ENCODE assay signal across 7 mouse cellular contexts in the genomic region with DNA sequence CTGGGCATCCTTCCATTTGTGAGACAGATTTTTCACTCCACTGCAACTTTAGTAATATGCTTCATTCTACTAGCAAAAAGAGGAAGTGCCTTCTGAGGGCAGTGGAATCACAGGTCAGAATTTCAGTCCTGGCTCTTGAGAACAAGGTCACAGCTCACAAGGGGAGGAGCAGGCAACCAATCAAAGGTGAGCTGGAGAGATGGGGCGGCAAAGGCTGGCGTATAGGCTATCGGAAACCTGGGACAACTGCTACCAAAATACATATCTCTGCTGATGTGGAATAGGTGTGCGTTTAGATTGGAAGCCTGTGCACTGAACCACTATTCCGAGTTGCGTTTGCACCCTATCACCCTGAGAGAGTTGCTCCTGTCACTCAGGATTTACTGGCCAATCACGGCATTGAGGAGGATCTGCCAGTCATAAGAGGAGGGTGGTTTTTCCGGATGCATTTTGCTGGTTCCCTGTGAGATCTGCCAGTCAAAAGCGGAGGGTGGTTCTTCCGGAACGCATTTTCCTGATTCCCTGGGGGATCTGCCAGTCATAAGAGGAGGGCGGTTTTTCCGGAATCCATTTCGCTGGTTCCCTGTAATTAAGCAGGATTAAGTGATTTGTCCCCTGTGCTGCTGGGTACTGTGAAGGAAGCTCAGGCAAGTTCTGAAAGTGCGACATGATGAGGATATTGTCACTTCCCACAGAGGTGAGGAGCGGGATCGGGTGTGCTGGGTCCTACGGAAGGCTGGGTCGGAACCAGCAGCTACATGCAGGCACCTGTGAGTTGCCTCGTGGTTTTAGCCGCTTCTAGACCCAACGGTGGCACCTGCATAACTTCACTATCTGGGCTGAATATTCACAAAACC.
DNase-seq lines count a peak whose midpoint lies in the region; ATAC-seq lines count a peak whose summit lies in the region.
"Not testable (repeated sequence)": the region's sequence is repeated elsewhere in the genome, so short reads cannot be mapped to it uniquely, and the experiment has no call there.

No protein-coding gene starts in this region.

- H3K4me1 ChIP-seq in intestine, embryonic 16.5 days (ENCODE audit: control insufficient read depth, insufficient read depth, low read length); midbrain, embryonic 11.5 days (ENCODE audit: control insufficient read depth, insufficient read depth, low read length): not testable (repeated sequence)

- H3K27ac ChIP-seq in intestine, embryonic 16.5 days (ENCODE audit: low read length), result peak overlapping the region; percentile 81
- H3K27ac ChIP-seq in midbrain, embryonic 11.5 days (ENCODE audit: low read depth, low read length), result not testable (repeated sequence)

- ATAC-seq in intestine, embryonic 16.5 days, result peak; percentile 100
- peak; percentile 100 for ATAC-seq in midbrain, embryonic 11.5 days (ENCODE audit: low FRiP score)

- WGBS in intestine, embryonic 16.5 days, result under 1% methylated on average over 18 of the region's 22 CpGs
- WGBS in midbrain, embryonic 11.5 days, result 0% methylated on average over 19 of the region's 22 CpGs

- peak overlapping the region; percentile 65 for H3K9ac ChIP-seq in intestine, embryonic 16.5 days (ENCODE audit: low read depth, low read length)
- peak overlapping the region; percentile 69 for H3K9ac ChIP-seq in midbrain, embryonic 11.5 days (ENCODE audit: low read length)

- H3K4me3 ChIP-seq in intestine, embryonic 16.5 days (ENCODE audit: low read length), result peak overlapping the region; percentile 62
- peak overlapping the region; percentile 50 for H3K4me3 ChIP-seq in midbrain, embryonic 11.5 days (ENCODE audit: low read depth, low read length)

- peak; percentile 94 for DNase-seq in adrenal gland, adult 8-10 months
- DNase-seq in embryo, embryonic 9.5 days (ENCODE audit: extremely low spot score), result peak; percentile 88
- peak; percentile 63 to 82 for DNase-seq in gastrocnemius, postnatal 4 days (ENCODE audit: low spot score in 2 of 2)
- peak; percentile 89 to 92 for DNase-seq in left cerebral cortex, postnatal 36 days (ENCODE audit: low spot score in 2 of 2)
- DNase-seq in midbrain, embryonic 11.5 days (ENCODE audit: low spot score, missing footprints), result peak; percentile 96
- peak; percentile 90 for DNase-seq in skeletal muscle tissue, adult 2 months (ENCODE audit: low read depth, low spot score)

- not testable (repeated sequence) for H3K36me3 ChIP-seq in intestine, embryonic 16.5 days (ENCODE audit: control insufficient read depth, insufficient read depth, low read length); midbrain, embryonic 11.5 days (ENCODE audit: control insufficient read depth, insufficient read depth, low read length)

- not testable (repeated sequence) for H3K27me3 ChIP-seq in intestine, embryonic 16.5 days (replicated peaks; ENCODE audit: control insufficient read depth, insufficient read depth, low read length); midbrain, embryonic 11.5 days (ENCODE audit: control insufficient read depth, insufficient read depth, low read length)

- H3K9me3 ChIP-seq in intestine, embryonic 16.5 days (ENCODE audit: control insufficient read depth, low read length); midbrain, embryonic 11.5 days (ENCODE audit: control insufficient read depth, low read length): not testable (repeated sequence)

- intact Hi-C loops in left cerebral cortex, postnatal 36 days (cut with DNase I), result not testable (repeated sequence)

- H3K4me2 ChIP-seq in intestine, embryonic 16.5 days (ENCODE audit: low read depth, low read length), result peak overlapping the region; percentile 53
- H3K4me2 ChIP-seq in midbrain, embryonic 11.5 days, result peak overlapping the region; percentile 46
